Mouse (Mus musculus) kidney, adult 8-10 months (tissue): ENCODE results near the gene Gfra1.
A peak's percentile ranks its signal among the peaks of the same experiment; 100 is the strongest.

Experiments used
- DNase-seq, 2 experiments: peaks; one replicate each; pipeline ENCODE4 v3.0.0; 2022

The Gfra1 gene

DNA sequence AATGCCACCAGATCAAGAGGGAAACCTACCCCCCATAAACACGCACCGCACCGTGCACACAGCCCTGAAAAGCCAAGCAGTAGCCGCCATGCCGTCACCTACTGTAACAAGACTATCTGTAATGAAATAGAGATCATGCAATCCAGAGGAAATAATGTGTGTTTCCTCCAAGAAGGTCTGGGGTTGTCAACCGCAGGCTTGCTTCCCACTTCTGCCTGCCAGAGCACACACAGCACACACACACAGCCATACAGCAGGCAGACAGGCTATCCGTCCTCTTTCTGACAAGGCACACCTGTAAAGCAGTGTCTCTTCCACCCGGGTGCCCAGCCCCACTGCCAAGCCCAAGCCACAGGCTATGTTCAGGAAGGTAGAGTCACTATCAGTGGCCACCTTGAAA lies 66.2 kb downstream of the Gfra1 start:
- DNase-seq, result no peak

- no peak for DNase-seq
These were observed 66.8 kb downstream of the Gfra1 start for GRCm38 (mm10) chr19:58388851-58389447.

GRCm38 (mm10) chr19:58383273-58383672 lies 72.4 kb downstream of the Gfra1 start:
- DNase-seq, result no peak

- no peak for DNase-seq
These were observed 73.2 kb downstream of the Gfra1 start for GRCm38 (mm10) chr19:58382535-58382934.

DNA sequence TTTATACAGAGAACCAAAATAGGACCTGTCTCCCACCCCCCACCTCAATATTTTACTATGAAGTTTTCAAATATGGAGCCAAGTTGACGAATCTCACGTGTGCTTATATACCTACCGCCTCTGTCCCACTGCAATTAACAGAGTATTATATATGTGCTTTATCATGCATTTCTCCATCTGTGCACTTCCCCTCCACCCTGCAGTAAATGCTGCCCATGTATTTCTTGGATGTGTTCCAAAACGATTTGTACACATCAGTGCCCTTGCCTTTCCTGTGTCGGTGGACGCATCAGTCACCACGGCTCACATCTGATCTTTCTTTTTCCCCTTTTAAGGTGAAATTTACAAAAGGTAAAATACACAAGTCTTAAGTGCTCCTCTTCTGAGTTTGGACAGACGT lies 77.7 kb downstream of the Gfra1 start:
- no peak for DNase-seq

GRCm38 (mm10) chr19:58376675-58377102 lies 79.0 kb downstream of the Gfra1 start:
- DNase-seq, result no peak

DNA sequence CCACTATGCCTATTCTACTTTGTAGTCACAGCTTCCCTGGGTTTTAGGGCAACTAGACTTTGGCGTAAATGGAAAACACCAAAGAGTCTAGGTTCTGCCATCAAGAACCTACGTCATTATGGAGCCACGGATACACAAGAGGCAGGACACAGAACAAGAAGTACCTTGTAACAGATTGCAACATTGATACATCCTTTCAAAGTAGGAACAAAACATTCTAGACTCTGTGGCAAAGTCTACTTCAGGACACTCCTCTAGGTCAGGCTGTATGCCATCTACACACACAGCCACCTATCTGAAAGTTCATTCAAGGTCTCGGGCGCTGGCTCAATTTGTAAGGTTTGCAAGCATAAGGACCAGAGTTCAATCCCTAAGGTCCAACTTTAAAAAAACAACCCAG lies 81.1 kb downstream of the Gfra1 start:
- no peak for DNase-seq

DNA sequence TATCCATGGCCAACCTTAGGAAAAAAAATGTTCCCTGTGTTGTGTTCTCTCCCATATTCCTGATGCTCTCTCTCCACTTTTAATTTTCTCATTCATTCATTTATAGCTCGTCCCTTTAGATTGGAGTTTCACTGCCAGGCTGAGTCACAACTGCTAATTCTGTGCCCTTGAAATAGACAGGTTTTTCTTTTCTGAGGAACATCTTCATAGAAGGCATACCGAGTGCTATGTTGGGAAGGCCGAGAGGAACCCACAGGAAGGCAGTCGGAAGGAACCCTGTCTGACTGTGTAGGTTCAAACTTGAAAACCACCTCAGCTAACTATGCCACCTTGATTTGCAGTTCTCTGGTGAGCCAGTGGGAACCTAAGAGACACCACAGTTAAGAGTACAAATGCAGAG lies 81.6 kb downstream of the Gfra1 start:
- DNase-seq, result no peak

DNA sequence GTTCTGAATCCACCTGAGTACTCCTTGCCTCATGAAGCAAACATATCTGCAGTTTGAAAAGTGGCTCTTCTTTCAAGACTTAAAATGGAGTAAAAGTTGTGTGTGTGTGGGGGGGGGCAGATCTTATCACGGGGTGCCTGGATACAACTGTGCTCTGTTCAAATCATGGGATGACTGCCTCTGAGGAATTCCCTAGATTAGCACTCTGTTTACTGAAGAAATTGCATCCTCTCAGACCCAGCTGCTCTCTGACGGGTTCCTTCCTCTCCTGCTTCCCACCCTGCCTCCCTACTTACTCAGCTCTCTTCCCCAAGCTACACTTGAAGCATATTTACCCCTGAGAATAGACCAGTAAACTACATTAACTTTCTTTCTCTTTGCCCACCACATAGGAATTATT lies 87.2 kb downstream of the Gfra1 start:
- DNase-seq, result no peak

DNA sequence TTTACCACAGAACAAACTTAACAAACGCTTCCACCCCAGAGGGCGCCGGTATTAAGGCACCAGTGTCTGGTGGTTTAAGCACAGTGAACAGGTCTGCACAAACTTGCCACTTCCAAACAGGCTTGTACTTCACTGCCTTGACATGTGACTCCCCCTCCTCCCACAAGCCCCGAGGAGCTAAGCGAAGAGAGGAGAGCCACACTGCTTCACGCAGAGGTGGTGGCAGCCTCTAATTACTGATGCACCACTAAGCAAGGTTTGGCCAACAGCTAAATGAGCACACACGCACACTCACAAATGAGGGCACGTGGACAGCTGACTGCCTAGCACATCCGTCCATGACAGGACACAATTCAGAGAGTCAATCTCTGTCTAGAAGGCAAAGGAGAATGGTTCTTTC lies 91.0 kb downstream of the Gfra1 start:
- no peak for DNase-seq

DNA sequence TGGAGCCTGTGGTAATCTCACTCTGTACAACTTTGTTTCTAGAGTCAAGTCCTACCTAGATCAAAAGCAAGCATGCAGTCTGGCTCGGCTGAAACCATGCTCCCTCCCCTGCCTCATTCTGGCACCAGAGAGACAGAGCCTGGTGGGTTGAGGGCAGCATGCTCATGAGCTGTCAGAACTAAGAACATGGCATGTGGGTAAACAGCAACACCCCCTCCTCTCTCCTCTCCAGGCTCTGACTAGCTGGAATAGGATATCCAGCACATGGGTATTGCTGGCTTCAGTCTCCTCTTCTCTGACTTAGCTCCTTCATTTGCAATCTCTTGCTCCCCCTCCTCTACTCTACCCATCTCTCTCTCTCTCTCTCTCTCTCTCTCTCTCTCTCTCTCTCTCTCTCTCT lies 94.7 kb downstream of the Gfra1 start:
- DNase-seq, result no peak

- DNase-seq, result no peak
These were observed 97.6 kb downstream of the Gfra1 start for GRCm38 (mm10) chr19:58358063-58358462.

DNA sequence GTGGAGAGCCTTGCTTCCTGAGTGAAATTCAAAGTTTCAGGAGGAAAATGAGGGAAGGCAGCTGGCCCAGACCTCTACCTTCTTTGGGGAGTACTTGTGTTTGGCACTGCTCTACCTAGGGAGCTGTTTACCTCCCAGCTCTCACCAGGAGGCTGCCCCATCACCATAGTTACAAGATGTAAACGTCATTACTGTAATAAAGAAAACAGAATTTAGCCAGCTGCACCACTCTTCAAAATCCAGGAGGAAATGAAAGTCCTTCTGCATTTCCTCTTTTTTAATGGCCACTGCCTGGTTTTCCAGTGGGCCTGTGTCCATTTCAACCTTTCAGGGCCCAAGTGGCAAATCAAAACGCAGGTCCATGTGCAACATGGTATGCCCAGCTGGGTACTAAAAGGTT lies 101.8 kb downstream of the Gfra1 start:
- no peak for DNase-seq

- no peak for DNase-seq
These were observed 102.3 kb downstream of the Gfra1 start for GRCm38 (mm10) chr19:58353260-58353870.

DNA sequence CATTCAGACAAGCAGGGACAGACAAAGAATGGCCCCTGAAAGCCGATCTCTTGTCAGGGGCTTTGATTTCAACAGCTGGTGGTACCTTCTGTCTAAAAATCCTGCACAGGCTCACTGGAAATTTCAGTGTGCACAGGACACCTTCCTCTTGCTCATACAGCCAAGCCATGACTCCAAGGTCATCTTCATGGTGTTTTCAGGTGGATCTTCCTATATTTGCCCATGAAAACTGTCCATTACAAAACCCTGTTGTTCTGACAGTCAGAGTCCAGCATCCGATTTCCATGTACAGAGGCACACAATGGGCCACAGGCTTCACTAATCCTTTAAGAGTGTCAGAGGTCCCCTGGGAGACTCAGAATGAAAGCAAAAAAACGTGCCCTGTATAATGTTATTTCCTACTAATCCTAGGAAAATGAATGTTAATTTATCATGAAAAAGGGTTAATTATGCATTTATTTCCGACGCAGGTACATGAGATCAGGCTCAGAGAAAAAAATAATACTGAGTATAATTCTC lies 105.8 kb downstream of the Gfra1 start:
- DNase-seq, result no peak

DNA sequence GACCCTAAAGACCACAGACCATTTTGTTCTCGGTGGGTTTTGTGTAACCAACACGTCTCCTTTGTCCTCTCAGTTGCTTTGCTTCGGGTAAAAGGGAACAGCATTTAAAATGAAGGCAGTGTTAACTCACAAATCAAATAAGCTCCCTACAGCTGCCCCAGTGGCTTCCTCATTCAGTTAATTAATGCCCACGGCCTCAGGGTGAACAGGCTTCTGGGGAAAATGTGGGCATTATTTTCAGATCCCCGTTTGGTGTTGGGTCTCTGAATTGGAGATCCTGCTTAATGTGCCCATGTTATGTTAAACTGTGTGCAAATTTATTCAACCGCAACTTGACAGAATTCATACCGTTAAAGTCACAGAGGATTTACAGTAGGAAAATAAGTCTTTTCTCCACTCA lies 110.6 kb downstream of the Gfra1 start:
- DNase-seq, result no peak

DNA sequence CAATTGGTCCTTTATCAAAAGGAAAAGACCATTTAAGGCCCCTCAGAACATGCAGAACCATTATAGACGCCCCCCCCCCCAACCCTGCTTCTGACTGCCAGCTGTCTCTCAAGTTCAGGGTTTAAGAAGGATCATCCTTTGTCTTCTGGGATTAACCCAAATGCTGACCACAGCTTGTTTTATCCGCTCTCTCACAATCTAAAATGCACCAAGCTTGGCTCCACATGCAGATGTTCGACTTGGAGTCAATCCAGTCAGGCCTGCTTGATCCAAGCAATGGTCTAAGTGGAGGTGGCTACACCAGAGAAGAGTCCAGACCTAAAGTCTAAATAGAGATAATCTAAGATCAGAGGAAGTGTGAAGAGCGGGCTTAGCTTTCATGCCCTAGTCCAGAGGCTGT lies 114.4 kb downstream of the Gfra1 start:
- DNase-seq, result no peak

GRCm38 (mm10) chr19:58340221-58340620 lies 115.5 kb downstream of the Gfra1 start:
- no peak for DNase-seq

- DNase-seq, result peak; percentile 15 to 18
These were observed 118.9 kb downstream of the Gfra1 start for GRCm38 (mm10) chr19:58336802-58337201.

GRCm38 (mm10) chr19:58335585-58336530 lies 119.9 kb downstream of the Gfra1 start:
- no peak for DNase-seq

- no peak for DNase-seq
These were observed 126.4 kb downstream of the Gfra1 start for GRCm38 (mm10) chr19:58329305-58329704.

- no peak for DNase-seq
These were observed 127.7 kb downstream of the Gfra1 start for GRCm38 (mm10) chr19:58328014-58328413.

- DNase-seq, result no peak
These were observed 139.2 kb downstream of the Gfra1 start for GRCm38 (mm10) chr19:58316474-58316873.

DNA sequence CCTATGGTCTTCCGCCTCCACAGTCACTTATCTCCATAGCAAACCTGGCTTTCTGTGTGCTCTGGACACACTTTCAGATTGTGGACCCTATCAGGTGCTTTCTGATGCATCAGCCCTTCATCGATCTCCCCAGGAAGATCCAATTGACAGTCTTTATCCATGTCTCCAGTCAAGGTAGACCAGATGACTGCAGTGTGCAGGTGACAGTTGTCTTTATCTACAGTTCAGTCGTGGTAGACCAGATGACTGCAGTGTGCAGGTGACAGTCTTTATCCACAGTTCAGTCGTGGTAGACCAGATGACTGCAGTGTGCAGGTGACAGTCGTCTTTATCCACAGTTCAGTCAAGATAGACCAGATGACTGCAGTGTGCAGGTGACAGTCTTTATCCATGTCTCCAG lies 140.0 kb downstream of the Gfra1 start:
- no peak for DNase-seq
